Mouse (Mus musculus) embryonic facial prominence, embryonic 14.5 days (tissue): ENCODE measurements around the gene Colgalt2. TPM values are rescaled to one million over a fixed set of nuclear protein-coding genes. Genes with fewer than 3 reads are reported as not detected.

Experiments
- ATAC-seq: fragments of 200-750 bp; cut with Nextera tagmentation; 2 replicates; pipeline ENCODE4 v1.8.0; 2017; ENCODE audit warnings: low read depth, moderate number of reproducible peaks, moderate TSS enrichment
- DNase-seq: peaks from one replicate; pipeline ENCODE4 v3.0.0-alpha.2; 2015; ENCODE audit warnings: low spot score
- H3K27ac ChIP-seq: fragments of 300-500 bp; sonication (generic); replicated peaks from 2 replicates; pipeline ENCODE4 v1.5.1; 2014; ENCODE audit warnings: low read depth, mild to moderate bottlenecking, low read length, moderate library complexity
- H3K27me3 ChIP-seq: fragments of 300-500 bp; sonication (generic); replicated peaks from 2 replicates; pipeline ENCODE4 v1.6.1; 2014; ENCODE audit warnings: low read length; ENCODE audit not compliant: control insufficient read depth, insufficient read depth
- H3K36me3 ChIP-seq: fragments of 300-500 bp; sonication (generic); 2 replicates; pipeline ENCODE4 v1.6.1; 2014; ENCODE audit warnings: low read length, mixed read lengths; ENCODE audit not compliant: control insufficient read depth, insufficient read depth
- H3K4me1 ChIP-seq: fragments of 300-500 bp; sonication (generic); 2 replicates; pipeline ENCODE4 v1.6.1; 2014; ENCODE audit warnings: antibody characterized with exemption, low read length; ENCODE audit not compliant: control insufficient read depth, insufficient read depth
- H3K4me2 ChIP-seq: fragments of 300-500 bp; sonication (generic); 2 replicates; pipeline ENCODE4 v1.6.1; 2014; ENCODE audit warnings: low read depth, mild to moderate bottlenecking, low read length, moderate library complexity, mixed read lengths
- H3K4me3 ChIP-seq: fragments of 300-500 bp; sonication (generic); 2 replicates; pipeline ENCODE4 v1.5.1; 2014; ENCODE audit warnings: low read depth, mild to moderate bottlenecking, low read length
- H3K9ac ChIP-seq: fragments of 300-500 bp; sonication (generic); 2 replicates; pipeline ENCODE4 v1.6.1; 2014; ENCODE audit warnings: low read depth, mild to moderate bottlenecking, low read length, moderate library complexity, mixed read lengths
- H3K9me3 ChIP-seq: fragments of 300-500 bp; sonication (generic); 2 replicates; pipeline ENCODE4 v1.6.1; 2016; ENCODE audit warnings: low read length; ENCODE audit not compliant: control insufficient read depth
- WGBS: fragments of 180-500 bp; shearing (Covaris S2); extraction: QIAGEN DNeasy Blood & Tissue Kit; methylation state at CpG from one replicate; pipeline ENCODE4 v1.1.7; 2014; 5-methylcytosine and 5-hydroxymethylcytosine counted together
- polyA plus RNA-seq: library from polyadenylated mRNA; unstranded; fragments of >200 nt; fragmentation: Nextera tagmentation; extraction: Ambion mirVana; gene quantifications from 2 replicates; pipeline ENCODE4 v1.2.1, GENCODE M21; 2014

Colgalt2 gene
- polyA plus RNA-seq, 1 experiment from 2014 or later = 5.5 TPM

GRCm38 (mm10) chr1:152542747-152543378 lies 143.2 kb downstream of the Colgalt2 start:
- Histone ChIP-seq H3K4me2 (no peak overlapping the region), H3K9ac (no peak overlapping the region), H3K4me3 (no peak overlapping the region), H3K9me3 (no peaks in the 10 kb centered on the region), H3K36me3 (peaks cover 55% of the 10 kb centered on the region), H3K27me3 (no peaks in the 10 kb centered on the region), H3K27ac (no peak overlapping the region), H3K4me1 (no peaks in the 10 kb centered on the region)
- 85% methylated on average over 6 of the region's 6 CpGs for WGBS
- DNase-seq = no peak
- ATAC-seq = no peak

GRCm38 (mm10) chr1:152543449-152544159 lies 144.0 kb downstream of the Colgalt2 start:
- H3K4me3 ChIP-seq = no peak overlapping the region
- H3K27me3 ChIP-seq = no peaks in the 10 kb centered on the region
- peaks cover under 1% of the 10 kb centered on the region for H3K4me1 ChIP-seq
- H3K27ac ChIP-seq = no peak overlapping the region
- no peak overlapping the region for H3K4me2 ChIP-seq
- H3K36me3 ChIP-seq = peaks cover 54% of the 10 kb centered on the region
- no peak for DNase-seq
- no peak overlapping the region for H3K9ac ChIP-seq
- no peak for ATAC-seq
- WGBS = 94% methylated on average over 2 of the region's 2 CpGs
- H3K9me3 ChIP-seq = no peaks in the 10 kb centered on the region

- Histone ChIP-seq H3K9me3 (no peaks in the 10 kb centered on the region), H3K4me1 (peaks cover 16% of the 10 kb centered on the region), H3K9ac (no peak overlapping the region), H3K36me3 (peaks cover 47% of the 10 kb centered on the region), H3K27me3 (no peaks in the 10 kb centered on the region), H3K4me2 (peak overlapping the region; percentile 15; the same call in 1 of the 2 replicates), H3K4me3 (no peak overlapping the region), H3K27ac (peak overlapping the region; percentile 55)
- WGBS = 53% methylated on average over 13 of the region's 13 CpGs
- ATAC-seq (peak; percentile 47; the same call in 1 of the 2 replicates), DNase-seq (peak; percentile 40)
Observed at GRCm38 (mm10) chr1:152549061-152549738, 149.6 kb downstream of the Colgalt2 start.

- DNase-seq (peak; percentile 39), ATAC-seq (no peak)
- Histone ChIP-seq H3K36me3 (peaks cover 38% of the 10 kb centered on the region), H3K4me3 (no peak overlapping the region), H3K27me3 (no peaks in the 10 kb centered on the region), H3K4me1 (peaks cover 19% of the 10 kb centered on the region), H3K4me2 (no peak overlapping the region), H3K9me3 (no peaks in the 10 kb centered on the region), H3K27ac (no peak overlapping the region), H3K9ac (no peak overlapping the region)
- WGBS = 55% methylated on average over 2 of the region's 2 CpGs
Observed at GRCm38 (mm10) chr1:152550544-152550943, 150.9 kb downstream of the Colgalt2 start.

GRCm38 (mm10) chr1:152550973-152551372 lies 151.3 kb downstream of the Colgalt2 start:
- 72% methylated on average over 3 of the region's 3 CpGs for WGBS
- Histone ChIP-seq H3K27me3 (no peaks in the 10 kb centered on the region), H3K9ac (no peak overlapping the region), H3K27ac (no peak overlapping the region), H3K36me3 (peaks cover 34% of the 10 kb centered on the region), H3K4me1 (peaks cover 23% of the 10 kb centered on the region), H3K4me3 (no peak overlapping the region), H3K9me3 (no peaks in the 10 kb centered on the region), H3K4me2 (no peak overlapping the region)
- DNase-seq (no peak), ATAC-seq (no peak)

- Histone ChIP-seq H3K27ac (peak overlapping the region; percentile 8; the same call in 1 of the 2 replicates), H3K27me3 (no peaks in the 10 kb centered on the region), H3K4me1 (peaks cover 31% of the 10 kb centered on the region), H3K36me3 (peaks cover 13% of the 10 kb centered on the region), H3K9ac (no peak overlapping the region), H3K4me3 (no peak overlapping the region), H3K9me3 (no peaks in the 10 kb centered on the region), H3K4me2 (no peak overlapping the region)
- WGBS = 70% methylated on average over 15 of the region's 15 CpGs
- ATAC-seq (no peak), DNase-seq (no peak)
Observed at GRCm38 (mm10) chr1:152553912-152554547, 154.4 kb downstream of the Colgalt2 start.

- H3K4me3 ChIP-seq = no peak overlapping the region
- 10% methylated on average over 7 of the region's 7 CpGs for WGBS
- peak overlapping the region; percentile 11; the same call in 1 of the 2 replicates for H3K4me2 ChIP-seq
- ATAC-seq (peak; percentile 95), DNase-seq (peak; percentile 97)
- peak overlapping the region; percentile 75 for H3K27ac ChIP-seq
- H3K4me1 ChIP-seq = peaks cover 20% of the 10 kb centered on the region
- 0 out of 2 replicates have a peak overlapping the region, but pooled peaks have one; percentile 5 for H3K9ac ChIP-seq
- H3K9me3 ChIP-seq = no peaks in the 10 kb centered on the region
- H3K27me3 ChIP-seq = no peaks in the 10 kb centered on the region
- peaks cover 12% of the 10 kb centered on the region for H3K36me3 ChIP-seq
Observed at GRCm38 (mm10) chr1:152555944-152556573, 156.4 kb downstream of the Colgalt2 start.
